Mouse (Mus musculus): ENCODE measurements around the gene Ccdc167.

GRCm38 (mm10) chr17:29673325-29673724 is 43.5 kb downstream of the Ccdc167 start:
- TF ChIP-seq POLR2A (IDR thresholded peaks at IDR 0.05; ENCODE audit: low read depth, low read length) (no peak), CTCF (IDR thresholded peaks at IDR 0.05; ENCODE audit: borderline replicate concordance, insufficient read depth, low read length) (no peak)

Measured in embryonic fibroblast, embryonic 13.5 days (primary cell).